Mouse (Mus musculus): Measurements from ENCODE around the gene Pax5. TPM values are rescaled to one million over a fixed set of nuclear protein-coding genes. Genes with fewer than 3 reads are reported as not detected.

Pax5 gene
- polyA plus RNA-seq, 1 experiment: not detected

GRCm38 (mm10) chr4:44601370-44601769, 108.9 kb downstream of the Pax5 start:
- no peak for TF ChIP-seq GATA1 (IDR thresholded peaks at IDR 0.05; ENCODE audit: low read length)

DNA sequence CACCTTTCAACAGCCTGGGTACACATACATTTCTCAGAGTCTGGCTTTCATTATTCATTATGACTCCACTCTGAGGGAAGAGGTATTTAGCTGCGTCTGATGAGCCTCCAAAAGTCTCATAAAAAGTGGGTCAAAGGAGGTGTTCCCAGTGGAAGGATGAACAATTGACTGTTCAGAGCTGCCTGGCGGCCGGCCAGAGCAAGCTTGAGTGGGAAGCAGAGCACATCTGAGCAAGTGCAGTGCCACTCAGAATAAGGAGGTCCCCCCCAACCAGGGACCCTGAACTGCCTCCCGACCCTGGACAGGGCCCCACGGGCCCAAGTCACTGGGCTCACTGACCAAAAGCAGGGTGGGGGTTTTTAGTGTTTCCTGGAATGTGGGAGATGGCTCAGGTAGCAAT, 109.4 kb downstream of the Pax5 start:
- TF ChIP-seq GATA1 (IDR thresholded peaks at IDR 0.05; ENCODE audit: low read length): no peak

DNA sequence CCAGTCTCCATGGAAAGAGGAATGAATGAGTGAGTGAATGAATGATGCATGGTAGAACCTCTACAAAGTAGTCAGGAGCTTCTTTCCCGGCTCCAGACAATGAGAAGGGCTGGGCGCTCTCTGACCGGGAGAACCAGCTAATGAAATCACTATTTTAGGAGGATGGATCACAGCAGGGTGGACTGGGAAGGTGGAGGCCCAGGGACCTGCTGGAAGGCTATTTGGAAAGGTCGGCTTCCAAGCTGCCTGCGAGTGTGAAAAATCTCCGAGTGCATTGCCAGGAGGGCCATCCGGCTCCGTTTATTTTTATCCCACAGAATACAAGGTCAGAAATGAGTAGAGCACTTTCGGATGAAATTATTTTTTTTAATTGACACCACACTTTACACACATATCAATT, 112.3 kb downstream of the Pax5 start:
- no peak for TF ChIP-seq GATA1 (IDR thresholded peaks at IDR 0.05; ENCODE audit: low read length)

DNA sequence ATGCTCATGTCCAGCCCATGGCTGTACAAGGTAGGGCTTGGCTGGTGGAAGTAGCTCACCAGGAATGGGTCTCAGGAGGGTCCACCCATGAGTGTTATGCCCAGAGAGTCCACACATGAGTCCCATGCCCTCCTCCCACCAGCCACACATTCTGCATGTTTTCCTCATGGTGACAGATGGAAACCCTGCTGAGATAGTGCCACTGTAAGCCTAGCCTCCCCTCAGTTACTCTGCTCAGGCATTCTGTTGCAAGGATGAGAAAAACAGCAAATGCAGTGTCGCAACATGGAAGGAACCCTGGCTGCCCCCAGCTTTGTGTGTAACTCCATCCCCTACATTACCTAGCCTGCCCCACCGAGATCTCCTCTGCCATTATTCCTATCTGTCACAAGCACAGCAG, 117.2 kb downstream of the Pax5 start:
- TF ChIP-seq GATA1 (IDR thresholded peaks at IDR 0.05; ENCODE audit: low read length): no peak

DNA sequence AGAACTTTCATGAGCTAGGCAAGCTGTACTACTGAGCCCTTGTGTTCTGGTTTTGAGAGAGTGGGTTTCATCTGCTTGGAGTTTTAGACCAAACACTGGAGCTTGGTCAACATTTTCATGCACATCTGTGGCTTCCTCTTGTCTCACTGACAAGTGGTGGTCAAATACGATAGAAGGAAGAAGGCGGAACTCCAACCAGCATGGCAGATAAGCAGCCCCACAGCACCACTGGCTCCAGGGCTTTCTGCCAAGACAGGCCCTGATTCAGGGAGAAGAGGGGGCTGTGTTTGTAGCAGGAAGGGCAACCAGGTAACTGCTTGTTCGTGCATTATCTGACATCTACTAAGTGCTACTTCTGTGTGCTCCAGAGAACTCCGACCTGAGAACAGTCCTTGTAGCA, 127.6 kb downstream of the Pax5 start:
- no peak for TF ChIP-seq GATA1 (IDR thresholded peaks at IDR 0.05; ENCODE audit: low read length)

DNA sequence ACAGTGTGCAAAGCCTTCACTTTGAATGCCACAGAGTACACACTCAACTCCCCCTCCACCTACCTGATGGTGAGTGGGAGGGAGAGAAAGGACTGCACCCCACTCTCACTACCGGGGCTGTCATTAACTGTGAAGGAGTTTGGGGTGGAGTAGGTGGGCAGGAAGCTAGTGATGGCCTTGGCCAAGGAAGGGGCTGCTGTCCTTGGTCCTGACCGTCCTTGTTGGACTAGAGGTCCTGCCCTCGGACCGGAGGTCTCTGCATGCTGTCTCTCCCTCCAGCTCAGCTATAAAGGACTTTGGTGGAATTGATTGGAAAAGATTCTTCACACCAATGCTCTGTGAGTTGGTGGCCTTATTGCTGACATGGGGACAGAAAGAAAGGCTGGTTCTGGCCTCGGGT, 131.7 kb downstream of the Pax5 start:
- TF ChIP-seq GATA1 (IDR thresholded peaks at IDR 0.05; ENCODE audit: low read length): no peak

DNA sequence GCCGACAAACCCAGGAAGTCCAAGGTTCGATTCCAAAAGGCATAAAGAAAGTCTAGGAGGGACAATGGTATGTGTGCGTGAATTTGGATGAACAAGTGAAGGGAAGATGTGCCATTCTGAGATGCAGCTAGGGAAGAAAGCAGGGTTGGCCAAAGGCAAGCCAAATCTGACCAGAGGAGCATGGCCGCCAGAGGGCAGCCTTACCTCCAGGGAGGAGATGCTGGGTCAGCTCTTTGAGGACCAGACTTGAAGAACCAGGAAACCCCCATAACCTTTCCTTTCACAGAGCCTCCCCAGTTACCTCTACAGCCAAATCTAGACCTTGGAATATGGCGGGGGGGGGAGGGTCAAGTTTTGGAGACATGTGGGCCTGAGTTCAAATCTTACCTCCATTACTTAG, 133.0 kb downstream of the Pax5 start:
- no peak for TF ChIP-seq GATA1 (IDR thresholded peaks at IDR 0.05; ENCODE audit: low read length)

DNA sequence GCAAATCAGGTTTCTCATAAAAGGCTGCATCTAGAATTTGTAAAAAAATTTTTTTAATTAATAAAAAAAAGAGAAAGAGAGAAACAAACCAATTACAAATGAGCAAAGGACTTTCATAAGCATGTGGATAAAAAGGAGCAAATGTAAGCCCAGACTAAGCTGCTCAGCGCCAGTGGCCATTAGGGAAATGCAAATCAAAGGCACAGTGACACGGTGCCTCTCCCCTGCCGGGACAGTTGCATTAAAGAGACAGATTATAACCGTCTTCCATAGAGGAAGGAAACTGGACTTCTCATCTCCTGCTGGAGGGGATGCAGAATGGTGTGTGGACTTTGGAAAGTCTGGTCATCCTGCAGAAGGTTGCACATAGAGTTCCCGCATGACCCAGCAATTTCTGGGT, 133.5 kb downstream of the Pax5 start:
- no peak for TF ChIP-seq GATA1 (IDR thresholded peaks at IDR 0.05; ENCODE audit: low read length)

- no peak for TF ChIP-seq GATA1 (IDR thresholded peaks at IDR 0.05; ENCODE audit: low read length)
These were observed 137.3 kb downstream of the Pax5 start for GRCm38 (mm10) chr4:44573017-44573416.

- no peak for TF ChIP-seq GATA1 (IDR thresholded peaks at IDR 0.05; ENCODE audit: low read length)
These were observed 137.9 kb downstream of the Pax5 start for GRCm38 (mm10) chr4:44572373-44572772.

DNA sequence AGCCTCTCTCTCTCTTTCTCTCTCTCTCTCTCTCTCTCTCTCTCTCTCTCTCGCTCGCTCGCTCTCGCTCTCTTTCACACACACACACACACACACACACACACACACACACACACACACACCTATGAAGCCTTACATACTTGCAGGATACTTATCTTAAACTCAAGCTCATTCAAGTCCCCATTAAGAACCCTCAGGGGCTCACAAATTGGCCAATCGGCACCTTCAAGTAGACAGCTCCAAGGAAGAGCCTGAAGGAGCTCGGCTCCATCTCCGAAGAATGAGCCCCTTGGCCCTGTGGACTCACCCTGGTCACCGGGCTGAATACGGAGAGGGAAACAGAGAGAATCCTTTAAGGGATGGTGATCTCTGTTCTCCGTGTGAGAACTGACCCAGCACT, 141.1 kb downstream of the Pax5 start:
- TF ChIP-seq GATA1 (IDR thresholded peaks at IDR 0.05; ENCODE audit: low read length): no peak

- no peak for TF ChIP-seq GATA1 (IDR thresholded peaks at IDR 0.05; ENCODE audit: low read length)
These were observed 141.6 kb downstream of the Pax5 start for GRCm38 (mm10) chr4:44568666-44569065.

- TF ChIP-seq GATA1 (IDR thresholded peaks at IDR 0.05; ENCODE audit: low read length): no peak
These were observed 143.9 kb downstream of the Pax5 start for GRCm38 (mm10) chr4:44566401-44566800.

DNA sequence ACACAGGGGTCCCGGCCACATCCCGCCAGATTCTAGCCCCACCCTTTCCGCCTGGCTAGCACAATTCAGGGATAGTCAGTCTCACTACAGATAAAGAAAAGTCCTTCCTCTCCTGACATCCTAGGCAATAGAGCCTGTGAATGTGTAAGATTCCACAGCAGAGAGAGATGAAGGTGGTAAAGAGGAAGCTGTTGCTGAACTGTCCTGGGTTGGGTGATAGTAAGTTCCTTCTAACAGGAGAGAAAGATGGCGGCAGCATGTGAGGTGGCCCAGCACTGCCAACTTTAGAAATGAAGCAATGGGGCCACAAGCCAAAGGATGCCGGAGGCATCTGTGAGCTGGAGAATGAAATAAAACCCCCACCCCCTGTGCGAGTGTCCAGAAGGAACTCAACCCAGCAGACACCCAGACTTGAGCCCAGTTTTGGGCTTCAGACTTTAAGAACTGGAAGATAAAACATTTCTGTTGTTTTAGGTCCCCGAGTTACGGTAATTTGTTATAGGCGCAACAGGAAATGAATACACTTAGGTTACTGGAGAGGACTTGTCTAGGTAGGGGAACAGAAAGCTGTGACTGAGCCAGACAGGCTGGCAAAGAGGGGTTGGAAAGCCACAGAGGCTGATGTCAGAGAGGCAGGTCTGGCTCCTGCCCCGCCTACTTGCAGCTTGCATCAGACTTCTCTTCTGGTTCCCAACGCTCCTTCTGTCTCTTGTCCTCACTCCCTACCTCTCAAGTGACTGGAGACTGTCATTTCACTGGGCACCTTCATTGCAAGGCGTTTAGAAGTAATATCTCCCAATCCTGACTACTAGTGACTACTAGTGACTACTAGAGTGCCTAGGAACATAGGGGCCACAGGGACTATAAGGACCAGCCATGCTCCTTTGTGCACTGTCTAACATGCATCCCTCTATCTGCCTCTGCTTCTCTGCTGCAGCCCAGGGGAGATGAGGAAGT, 144.9 kb downstream of the Pax5 start:
- no peak for TF ChIP-seq GATA1 (IDR thresholded peaks at IDR 0.05; ENCODE audit: low read length)

DNA sequence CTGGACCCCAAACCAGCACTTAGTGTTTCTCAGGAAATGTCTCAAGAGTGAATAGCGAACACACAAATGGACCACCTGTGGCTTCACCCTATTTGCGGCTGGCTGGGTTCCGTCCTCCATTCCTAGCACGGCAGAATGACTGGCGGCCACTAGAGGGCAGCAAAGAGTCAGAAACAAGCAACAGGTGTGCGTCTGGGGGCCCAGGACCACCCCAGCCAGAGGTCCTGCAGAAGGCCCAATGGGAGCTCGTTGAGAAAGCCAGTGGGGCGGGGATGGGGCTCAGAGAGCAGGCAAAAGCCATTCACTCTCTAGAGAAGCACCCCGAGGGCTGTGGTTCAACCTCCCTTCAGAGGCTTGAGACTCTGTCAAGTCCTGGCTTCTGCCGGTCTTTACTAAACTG, 145.7 kb downstream of the Pax5 start:
- no peak for TF ChIP-seq GATA1 (IDR thresholded peaks at IDR 0.05; ENCODE audit: low read length)

- no peak for TF ChIP-seq GATA1 (IDR thresholded peaks at IDR 0.05; ENCODE audit: low read length)
These were observed 149.3 kb downstream of the Pax5 start for GRCm38 (mm10) chr4:44560956-44561355.

GRCm38 (mm10) chr4:44558564-44558955, 151.7 kb downstream of the Pax5 start:
- no peak for TF ChIP-seq GATA1 (IDR thresholded peaks at IDR 0.05; ENCODE audit: low read length)

All from G1E-ER4 (cell line).